Mouse (Mus musculus): ENCODE measurements around the gene Mmd. TPM values are rescaled to one million over a fixed set of nuclear protein-coding genes. Genes with fewer than 3 reads are reported as not detected.
A peak's percentile ranks its signal among the peaks of the same experiment; 100 is the strongest.

The Mmd gene
- polyA plus RNA-seq, 2 experiments = 5.0 TPM

DNA sequence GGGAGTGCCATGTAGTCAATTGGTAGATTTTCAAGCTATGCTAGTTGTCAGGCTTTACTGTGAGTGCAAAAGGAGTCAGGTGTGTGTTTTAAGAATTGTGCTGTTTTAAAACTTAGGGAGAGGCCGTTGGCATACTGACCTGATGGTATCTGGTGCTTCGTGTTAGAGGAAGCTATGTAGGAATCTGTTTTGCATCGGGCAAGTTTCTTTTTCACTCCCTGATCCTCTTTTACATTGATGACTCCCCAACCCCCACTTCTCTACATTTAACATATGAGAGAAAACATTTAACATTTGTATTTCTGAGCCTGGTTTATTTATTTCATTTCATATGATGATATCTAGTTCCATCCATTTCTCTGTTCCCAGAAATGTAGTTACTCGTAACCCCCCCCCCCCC lies 1.5 kb upstream of the Mmd start:
- Histone ChIP-seq H3K9me3 (ENCODE audit: control insufficient read depth, low read length) (no peaks in the 10 kb centered on the region), H3K27ac (no peak overlapping the region), H3K4me1 (replicated peaks; ENCODE audit: control insufficient read depth in 2 of 2, insufficient read depth in 2 of 2, low read length in 1 of 2) (peaks cover 3 to 26% of the 10 kb centered on the region in 2 experiments; a peak in 3 of 4 replicates), H3K4me2 (ENCODE audit: low read depth) (no peak overlapping the region), H3K27me3 (ENCODE audit: control insufficient read depth, insufficient read depth, low read length) (no peaks in the 10 kb centered on the region), H3K36me3 (replicated peaks; ENCODE audit: control insufficient read depth, insufficient read depth, low read depth) (no peaks in the 10 kb centered on the region), H3K4me3 (ENCODE audit: insufficient read depth in 1 of 2, low read depth in 2 of 2, low read length in 2 of 2) (no peak overlapping the region), H3K9ac (replicated peaks) (no peak overlapping the region)
- 34% methylated on average over 4 of the region's 4 CpGs for WGBS (ENCODE audit: insufficient replicate concordance)
- ATAC-seq (ENCODE audit: insufficient read depth) (no peak), DNase-seq (ENCODE audit: low read depth in 3 of 3, low spot score in 3 of 3) (no peak)
- TF ChIP-seq EP300 (IDR thresholded peaks at IDR 0.05; ENCODE audit: low read depth) = no peak
- no peak for TF ChIP-seq CTCF (IDR thresholded peaks at IDR 0.05; ENCODE audit: low read depth)

DNA sequence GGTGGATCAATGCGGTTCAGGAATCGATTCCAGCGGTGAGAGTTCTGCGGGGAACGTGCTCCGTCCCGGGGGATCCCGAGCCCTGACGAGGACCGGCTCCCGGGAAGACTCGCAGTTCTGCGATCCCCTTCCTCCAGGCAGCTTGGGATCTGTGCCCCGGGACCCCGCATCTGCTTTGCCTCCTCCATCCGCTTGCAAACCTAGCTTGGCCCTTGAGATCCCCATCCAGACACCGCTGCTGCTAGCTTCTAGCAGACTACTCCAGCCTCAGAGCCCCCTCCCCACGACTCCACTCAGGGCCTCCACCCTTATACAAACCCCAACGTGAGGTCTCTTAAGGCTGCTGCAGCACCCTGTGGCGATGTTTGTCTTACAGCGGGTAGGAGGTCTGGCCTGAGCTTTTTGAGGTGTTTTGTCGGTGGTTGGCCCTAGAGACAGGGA lies 465 bp downstream of the Mmd start:
- H3K9ac ChIP-seq (replicated peaks) = peak overlapping the region; percentile 77
- H3K36me3 ChIP-seq (replicated peaks; ENCODE audit: control insufficient read depth, insufficient read depth, low read depth) = no peaks in the 10 kb centered on the region
- peak overlapping the region; percentile 62 to 77 for H3K4me3 ChIP-seq (ENCODE audit: insufficient read depth in 1 of 2, low read depth in 2 of 2, low read length in 2 of 2)
- ATAC-seq (ENCODE audit: insufficient read depth) = peak; percentile 6; the same call in 1 of the 2 replicates
- H3K27me3 ChIP-seq (ENCODE audit: control insufficient read depth, insufficient read depth, low read length) = no peaks in the 10 kb centered on the region
- no peak overlapping the region for H3K27ac ChIP-seq
- no peak for TF ChIP-seq CTCF (IDR thresholded peaks at IDR 0.05; ENCODE audit: low read depth)
- peak overlapping the region; percentile 95 for H3K4me2 ChIP-seq (ENCODE audit: low read depth)
- WGBS (ENCODE audit: insufficient replicate concordance) = 0% methylated on average over 22 of the region's 22 CpGs
- H3K9me3 ChIP-seq (ENCODE audit: control insufficient read depth, low read length) = no peaks in the 10 kb centered on the region
- H3K4me1 ChIP-seq (replicated peaks; ENCODE audit: control insufficient read depth in 2 of 2, insufficient read depth in 2 of 2, low read length in 1 of 2) = peaks cover 3 to 26% of the 10 kb centered on the region in 2 experiments; a peak in 3 of 4 replicates
- DNase-seq (ENCODE audit: low read depth in 3 of 3, low spot score in 3 of 3) = no peak

DNA sequence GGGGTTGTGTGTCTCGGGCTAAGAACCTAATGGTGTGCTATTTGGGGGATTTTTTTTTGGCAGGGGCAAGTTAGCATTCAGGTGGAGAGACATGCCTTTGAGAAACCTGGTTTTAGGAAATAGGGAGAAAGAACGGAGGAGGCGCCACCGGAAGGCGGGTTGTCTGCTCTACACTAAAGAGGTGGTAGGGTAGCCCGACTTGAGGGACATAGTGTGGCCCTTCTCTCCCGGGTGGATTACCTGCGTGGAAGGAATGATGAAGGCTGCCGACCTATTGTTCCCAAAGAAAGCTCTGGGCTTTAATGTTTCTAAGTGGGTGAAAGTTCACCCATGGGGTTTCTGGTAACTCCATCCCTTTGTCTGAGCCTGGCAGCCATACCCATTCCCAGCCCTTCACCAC lies 933 bp downstream of the Mmd start:
- ATAC-seq (ENCODE audit: insufficient read depth) (no peak), DNase-seq (ENCODE audit: low read depth in 3 of 3, low spot score in 3 of 3) (no peak)
- Histone ChIP-seq H3K4me2 (ENCODE audit: low read depth) (peak overlapping the region; percentile 95), H3K4me3 (ENCODE audit: insufficient read depth in 1 of 2, low read depth in 2 of 2, low read length in 2 of 2) (peak overlapping the region; percentile 62 to 77), H3K36me3 (replicated peaks; ENCODE audit: control insufficient read depth, insufficient read depth, low read depth) (no peaks in the 10 kb centered on the region), H3K9ac (replicated peaks) (peak overlapping the region; percentile 77), H3K4me1 (replicated peaks; ENCODE audit: control insufficient read depth in 2 of 2, insufficient read depth in 2 of 2, low read length in 1 of 2) (peaks cover 3 to 26% of the 10 kb centered on the region in 2 experiments; a peak in 3 of 4 replicates), H3K27me3 (ENCODE audit: control insufficient read depth, insufficient read depth, low read length) (no peaks in the 10 kb centered on the region), H3K27ac (no peak overlapping the region), H3K9me3 (ENCODE audit: control insufficient read depth, low read length) (no peaks in the 10 kb centered on the region)
- 0 out of 2 replicates have a peak, but pooled peaks have one; percentile 6 for TF ChIP-seq CTCF (IDR thresholded peaks at IDR 0.05; ENCODE audit: low read depth)
- TF ChIP-seq EP300 (IDR thresholded peaks at IDR 0.05; ENCODE audit: low read depth) = no peak
- WGBS (ENCODE audit: insufficient replicate concordance) = 1% methylated on average over 9 of the region's 9 CpGs

DNA sequence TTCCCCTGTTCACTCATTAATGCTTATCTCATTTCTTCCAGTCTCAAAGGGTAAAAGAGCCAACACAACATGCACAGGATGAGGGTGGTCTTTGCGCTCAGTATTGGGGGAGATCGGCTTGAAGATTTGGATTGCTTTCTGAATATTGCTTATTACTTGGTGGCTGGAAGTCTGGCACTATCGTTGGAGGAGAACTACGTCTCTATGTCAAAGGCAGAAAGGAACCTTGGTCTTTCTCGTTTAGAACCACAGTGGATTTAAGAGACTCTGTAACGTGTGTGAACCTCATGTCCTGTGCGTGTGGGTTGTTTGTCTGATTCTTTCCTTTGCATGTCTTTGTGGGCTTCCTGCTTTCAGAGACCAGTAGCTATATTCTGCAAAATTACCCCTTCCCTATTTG lies 1.5 kb downstream of the Mmd start:
- Histone ChIP-seq H3K4me1 (replicated peaks; ENCODE audit: control insufficient read depth in 2 of 2, insufficient read depth in 2 of 2, low read length in 1 of 2) (peaks cover 3 to 26% of the 10 kb centered on the region in 2 experiments; a peak in 3 of 4 replicates), H3K9ac (replicated peaks) (no peak overlapping the region), H3K4me3 (ENCODE audit: insufficient read depth in 1 of 2, low read depth in 2 of 2, low read length in 2 of 2) (peak overlapping the region; percentile 1 to 77; a peak in 3 of 4 replicates), H3K36me3 (replicated peaks; ENCODE audit: control insufficient read depth, insufficient read depth, low read depth) (no peaks in the 10 kb centered on the region), H3K27me3 (ENCODE audit: control insufficient read depth, insufficient read depth, low read length) (no peaks in the 10 kb centered on the region), H3K9me3 (ENCODE audit: control insufficient read depth, low read length) (no peaks in the 10 kb centered on the region), H3K4me2 (ENCODE audit: low read depth) (peak overlapping the region; percentile 95), H3K27ac (no peak overlapping the region)
- WGBS (ENCODE audit: insufficient replicate concordance) = 16% methylated on average over 7 of the region's 7 CpGs
- no peak for DNase-seq (ENCODE audit: low read depth in 3 of 3, low spot score in 3 of 3)
- TF ChIP-seq EP300 (IDR thresholded peaks at IDR 0.05; ENCODE audit: low read depth) = no peak
- TF ChIP-seq CTCF (IDR thresholded peaks at IDR 0.05; ENCODE audit: low read depth) = no peak
- ATAC-seq (ENCODE audit: insufficient read depth) = no peak

DNA sequence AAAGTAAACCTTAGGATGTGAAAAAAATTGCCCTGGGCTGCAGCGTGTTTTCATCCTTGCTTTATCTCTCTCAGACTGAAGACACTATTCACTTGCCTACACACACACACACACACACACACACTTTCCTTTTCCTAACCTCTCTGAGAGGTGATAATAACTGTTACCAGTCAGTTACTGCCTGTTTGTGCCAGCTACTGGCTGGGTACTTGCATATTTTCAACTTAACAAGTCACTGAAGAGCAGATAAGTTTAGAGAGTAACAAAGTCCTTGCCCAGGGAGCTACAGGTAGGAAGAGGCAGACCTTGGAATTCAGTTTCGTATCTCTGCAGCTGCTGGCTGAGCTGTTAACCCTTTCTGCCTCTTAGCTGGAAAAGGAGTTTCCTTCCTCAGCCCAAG lies 2.7 kb downstream of the Mmd start:
- Histone ChIP-seq H3K4me1 (replicated peaks; ENCODE audit: control insufficient read depth in 2 of 2, insufficient read depth in 2 of 2, low read length in 1 of 2) (peaks cover 3 to 26% of the 10 kb centered on the region in 2 experiments; a peak in 3 of 4 replicates), H3K4me2 (ENCODE audit: low read depth) (no peak overlapping the region), H3K27me3 (ENCODE audit: control insufficient read depth, insufficient read depth, low read length) (no peaks in the 10 kb centered on the region), H3K36me3 (replicated peaks; ENCODE audit: control insufficient read depth, insufficient read depth, low read depth) (no peaks in the 10 kb centered on the region), H3K9ac (replicated peaks) (no peak overlapping the region), H3K9me3 (ENCODE audit: control insufficient read depth, low read length) (no peaks in the 10 kb centered on the region), H3K4me3 (ENCODE audit: insufficient read depth in 1 of 2, low read depth in 2 of 2, low read length in 2 of 2) (no peak overlapping the region), H3K27ac (no peak overlapping the region)
- 6% methylated on average over 2 of the region's 2 CpGs for WGBS (ENCODE audit: insufficient replicate concordance)
- ATAC-seq (ENCODE audit: insufficient read depth) (no peak), DNase-seq (ENCODE audit: low read depth in 3 of 3, low spot score in 3 of 3) (no peak)
- TF ChIP-seq EP300 (IDR thresholded peaks at IDR 0.05; ENCODE audit: low read depth) (0 out of 2 replicates have a peak, but pooled peaks have one; percentile 8), CTCF (IDR thresholded peaks at IDR 0.05; ENCODE audit: low read depth) (no peak)

Measured in liver, embryonic 14.5 days (tissue).